Mouse (Mus musculus) MEL (cell line): ENCODE data around the gene Trim63. TPM values are rescaled to one million over a fixed set of nuclear protein-coding genes. Genes with fewer than 3 reads are reported as not detected.

ENCODE experiments used
- DNase-seq: peaks from one replicate; pipeline ENCODE4 v3.0.0; 2011; ENCODE audit warnings: low read depth, low spot score
- H3K27ac ChIP-seq: 2 replicates; pipeline ENCODE4 v1.5.1; 2012; ENCODE audit warnings: low read depth, mild to moderate bottlenecking, control low read depth, low read length, moderate library complexity; ENCODE audit not compliant: control insufficient read depth
- H3K27me3 ChIP-seq, 2 experiments: fragments of 150-350 bp in 1 of 2; sonication (generic) in 1 of 2; 2 replicates each; pipeline ENCODE4 v1.6.1; 2012; ENCODE audit warnings: low read length in 2 of 2, mild to moderate bottlenecking in 2 of 2, improper control_type of control experiment in 1 of 2, moderate library complexity in 1 of 2; ENCODE audit not compliant: insufficient read depth in 2 of 2, control insufficient read depth in 1 of 2
- H3K36me3 ChIP-seq, 2 experiments: 2 replicates each; pipeline ENCODE4 v1.6.1; 2012 to 2014; ENCODE audit warnings: low read length in 2 of 2, improper control_type of control experiment in 1 of 2, inconsistent platforms in 1 of 2, mild to moderate bottlenecking in 1 of 2; ENCODE audit not compliant: insufficient read depth in 2 of 2, control insufficient read depth in 1 of 2
- H3K4me1 ChIP-seq, 2 experiments: fragments of 150-350 bp in 1 of 2; sonication (generic) in 1 of 2; 2 replicates each; pipeline ENCODE4 v1.6.1; 2012; ENCODE audit warnings: low read length in 2 of 2, improper control_type of control experiment in 1 of 2, mild to moderate bottlenecking in 1 of 2; ENCODE audit not compliant: insufficient read depth in 2 of 2, control insufficient read depth in 1 of 2
- H3K4me3 ChIP-seq, 2 experiments: fragments of 150-350 bp in 1 of 2; sonication (generic) in 1 of 2; 2 replicates each; pipeline ENCODE4 v1.5.1; 2012; ENCODE audit warnings: low read depth in 2 of 2, low read length in 2 of 2, mild to moderate bottlenecking in 2 of 2, moderate library complexity in 2 of 2, control low read depth in 1 of 2, improper control_type of control experiment in 1 of 2; ENCODE audit not compliant: control insufficient read depth in 1 of 2, insufficient read depth in 1 of 2
- H3K79me2 ChIP-seq: 2 replicates; pipeline ENCODE4 v1.6.1; 2012; ENCODE audit warnings: mild to moderate bottlenecking, low read length, moderate library complexity; ENCODE audit not compliant: control insufficient read depth, poor library complexity, insufficient read depth
- H3K9ac ChIP-seq: 2 replicates; pipeline ENCODE4 v1.6.1; 2012; ENCODE audit warnings: low read depth, mild to moderate bottlenecking, control low read depth, low read length, moderate library complexity; ENCODE audit not compliant: control insufficient read depth, poor library complexity, severe bottlenecking
- H3K9me3 ChIP-seq: fragments of 150-350 bp; sonication (generic); replicated peaks from 2 replicates; pipeline ENCODE4 v1.6.1; 2012; ENCODE audit warnings: mild to moderate bottlenecking, low read length, improper control_type of control experiment, moderate library complexity; ENCODE audit not compliant: insufficient read depth
- BHLHE40 ChIP-seq: IDR thresholded peaks from 2 replicates; pipeline ENCODE4 v1.6.1; 2012; ENCODE audit warnings: low read depth, mild to moderate bottlenecking, inconsistent platforms, low read length, improper control_type of control experiment, borderline replicate concordance
- CTCF ChIP-seq, 3 experiments: IDR thresholded peaks in 2 of 3; conservative IDR thresholded peaks in 1 of 3; 2 replicates each; pipeline ENCODE4 v1.5.1; 2011 to 2012; ENCODE audit warnings: low read length in 3 of 3, low read depth in 2 of 3, mild to moderate bottlenecking in 2 of 3, improper control_type of control experiment in 1 of 3, inconsistent platforms in 1 of 3, mixed read lengths in 1 of 3, moderate library complexity in 1 of 3; ENCODE audit not compliant: control insufficient read depth in 1 of 3, insufficient read depth in 1 of 3, poor library complexity in 1 of 3, severe bottlenecking in 1 of 3
- ETS1 ChIP-seq: IDR thresholded peaks from 2 replicates; pipeline ENCODE4 v1.6.1; 2012; ENCODE audit warnings: low read depth, mild to moderate bottlenecking, inconsistent platforms, low read length, improper control_type of control experiment, moderate library complexity
- HCFC1 ChIP-seq: IDR thresholded peaks from 2 replicates; pipeline ENCODE4 v1.6.1; 2012; ENCODE audit warnings: low read depth, mild to moderate bottlenecking, inconsistent platforms, low read length, improper control_type of control experiment, moderate library complexity
- MAZ ChIP-seq: IDR thresholded peaks from 2 replicates; pipeline ENCODE4 v1.6.1; 2012; ENCODE audit warnings: low read depth, mild to moderate bottlenecking, inconsistent platforms, low read length, improper control_type of control experiment
- MXI1 ChIP-seq: IDR thresholded peaks from 2 replicates; pipeline ENCODE4 v1.6.1; 2011; ENCODE audit warnings: mild to moderate bottlenecking, low read depth, low read length, improper control_type of control experiment
- MYC ChIP-seq: IDR thresholded peaks from 2 replicates; pipeline ENCODE4 v1.6.1; 2011; ENCODE audit warnings: low read depth, mild to moderate bottlenecking, low read length, improper control_type of control experiment, moderate library complexity
- POLR2A ChIP-seq, 2 experiments: IDR thresholded peaks; 2 replicates each; pipeline ENCODE4 v1.6.1; 2011 to 2012; ENCODE audit warnings: low read length in 2 of 2, mild to moderate bottlenecking in 2 of 2, control low read depth in 1 of 2, improper control_type of control experiment in 1 of 2, low read depth in 1 of 2, moderate library complexity in 1 of 2; ENCODE audit not compliant: control insufficient read depth in 1 of 2, insufficient read depth in 1 of 2, poor library complexity in 1 of 2
- POLR2AphosphoS2 ChIP-seq: IDR thresholded peaks from 2 replicates; pipeline ENCODE4 v1.6.1; 2011; ENCODE audit warnings: low read length, improper control_type of control experiment
- RAD21 ChIP-seq: IDR thresholded peaks from 2 replicates; pipeline ENCODE4 v1.6.1; 2011; ENCODE audit warnings: mild to moderate bottlenecking, low read depth, low read length, improper control_type of control experiment
- RCOR1 ChIP-seq: IDR thresholded peaks from 2 replicates; pipeline ENCODE4 v1.6.1; 2012; ENCODE audit warnings: low read depth, mild to moderate bottlenecking, inconsistent platforms, low read length, improper control_type of control experiment
- TCF12 ChIP-seq: IDR thresholded peaks from 2 replicates; pipeline ENCODE4 v1.6.1; 2014; ENCODE audit warnings: low read depth, mild to moderate bottlenecking, inconsistent platforms, low read length, improper control_type of control experiment, moderate library complexity
- UBTF ChIP-seq: IDR thresholded peaks from 2 replicates; pipeline ENCODE4 v1.6.1; 2012; ENCODE audit warnings: low read depth, mild to moderate bottlenecking, inconsistent platforms, low read length, improper control_type of control experiment, moderate library complexity, borderline replicate concordance; ENCODE audit not compliant: insufficient read depth
- ZKSCAN1 ChIP-seq: IDR thresholded peaks from 2 replicates; pipeline ENCODE4 v1.6.1; 2012; ENCODE audit warnings: low read depth, mild to moderate bottlenecking, inconsistent platforms, low read length, improper control_type of control experiment, moderate library complexity
- ZMIZ1 ChIP-seq: IDR thresholded peaks from 2 replicates; pipeline ENCODE4 v1.6.1; 2012; ENCODE audit warnings: low read depth, mild to moderate bottlenecking, inconsistent platforms, low read length, improper control_type of control experiment, moderate library complexity
- ZNF384 ChIP-seq: IDR thresholded peaks from 2 replicates; pipeline ENCODE4 v1.6.1; 2012; ENCODE audit warnings: low read depth, mild to moderate bottlenecking, inconsistent platforms, low read length, improper control_type of control experiment
- polyA plus RNA-seq, 2 experiments: library from polyadenylated mRNA; stranded (reverse) in 1 of 2; unstranded in 1 of 2; fragments of >175 nt in 1 of 2; fragments of >200 nt in 1 of 2; gene quantifications; 2 replicates each; pipeline versions ENCODE4 v1.2.1 to v1.2.4; 2012; ENCODE audit warnings: low replicate concordance in 2 of 2, low read depth in 1 of 2; ENCODE audit not compliant: insufficient read length in 2 of 2, insufficient read depth in 1 of 2, missing spikeins in 1 of 2
- total RNA-seq: library from RNA; depleted of rRNA; stranded (reverse); fragments of 300-350 nt; gene quantifications from 2 replicates; pipeline ENCODE4 v1.2.3, GENCODE M21; 2012

Trim63 gene
- total and polyA plus RNA-seq, 3 experiments: not detected

GRCm38 (mm10) chr4:134372294-134372747 is 57.4 kb downstream of the Trim63 start:
- no peaks in the 10 kb centered on the region for H3K79me2 ChIP-seq
- TF ChIP-seq ETS1 (no peak), ZNF384 (peak; percentile 82), TCF12 (0 out of 2 replicates have a peak, but pooled peaks have one; percentile 21)
- no peaks in the 10 kb centered on the region for H3K9me3 ChIP-seq
- no peaks in the 10 kb centered on the region for H3K36me3 ChIP-seq
- no peak overlapping the region for H3K27ac ChIP-seq
- H3K27me3 ChIP-seq: peaks cover 0 to 5% of the 10 kb centered on the region in 2 experiments; a peak in 2 of 4 replicates
- no peaks in the 10 kb centered on the region for H3K4me1 ChIP-seq
- peak; percentile 82 for DNase-seq
- H3K9ac ChIP-seq: peak overlapping the region; percentile 38; the same call in 1 of the 2 replicates
- H3K4me3 ChIP-seq: peak overlapping the region; percentile 55 to 69

GRCm38 (mm10) chr4:134373295-134373694 is 58.4 kb downstream of the Trim63 start:
- H3K4me1 ChIP-seq: no peaks in the 10 kb centered on the region
- no peak for DNase-seq
- no peaks in the 10 kb centered on the region for H3K36me3 ChIP-seq
- no peak overlapping the region for H3K27ac ChIP-seq
- H3K27me3 ChIP-seq: no peaks in the 10 kb centered on the region
- no peaks in the 10 kb centered on the region for H3K9me3 ChIP-seq
- no peaks in the 10 kb centered on the region for H3K79me2 ChIP-seq
- H3K4me3 ChIP-seq: no peak overlapping the region
- TF ChIP-seq MXI1 (no peak), CTCF (IDR thresholded peaks at IDR 0.05 in 2 of 3, conservative IDR thresholded peaks at IDR 0.05 in 1 of 3; ENCODE audit: control insufficient read depth in 1 of 3, insufficient read depth in 1 of 3, low read depth in 2 of 3, low read length in 3 of 3, poor library complexity in 1 of 3, severe bottlenecking in 1 of 3) (no peak), MAZ (no peak), UBTF (no peak), RAD21 (no peak), ZMIZ1 (no peak), ZKSCAN1 (no peak), POLR2AphosphoS2 (no peak), MYC (no peak), BHLHE40 (no peak), HCFC1 (no peak), RCOR1 (no peak), POLR2A (IDR thresholded peaks at IDR 0.05; ENCODE audit: control insufficient read depth in 1 of 2, insufficient read depth in 1 of 2, low read depth in 1 of 2, low read length in 2 of 2, poor library complexity in 1 of 2) (no peak)
- H3K9ac ChIP-seq: no peak overlapping the region

GRCm38 (mm10) chr4:134374306-134374705 is 59.4 kb downstream of the Trim63 start:
- Histone ChIP-seq H3K27ac (no peak overlapping the region), H3K79me2 (no peaks in the 10 kb centered on the region), H3K9ac (no peak overlapping the region), H3K9me3 (no peaks in the 10 kb centered on the region), H3K27me3 (no peaks in the 10 kb centered on the region), H3K36me3 (no peaks in the 10 kb centered on the region), H3K4me3 (no peak overlapping the region)
- no peak for DNase-seq
- no peak for TF ChIP-seq MAZ
- TF ChIP-seq, all 39 proteins: peak for 0
- no peaks in the 10 kb centered on the region for H3K4me1 ChIP-seq
